Mouse (Mus musculus) liver, postnatal 0 days (tissue): Measurements from ENCODE around the gene Rnf34.

Experiments
- CTCF ChIP-seq: sonication (generic); IDR thresholded peaks from 2 replicates; pipeline ENCODE4 v1.5.1; 2016; ENCODE audit warnings: antibody characterized with exemption, low read depth
- EP300 ChIP-seq: IDR thresholded peaks from 2 replicates; pipeline ENCODE4 v1.6.1; 2016; ENCODE audit warnings: antibody characterized with exemption, low read depth, mild to moderate bottlenecking

DNA sequence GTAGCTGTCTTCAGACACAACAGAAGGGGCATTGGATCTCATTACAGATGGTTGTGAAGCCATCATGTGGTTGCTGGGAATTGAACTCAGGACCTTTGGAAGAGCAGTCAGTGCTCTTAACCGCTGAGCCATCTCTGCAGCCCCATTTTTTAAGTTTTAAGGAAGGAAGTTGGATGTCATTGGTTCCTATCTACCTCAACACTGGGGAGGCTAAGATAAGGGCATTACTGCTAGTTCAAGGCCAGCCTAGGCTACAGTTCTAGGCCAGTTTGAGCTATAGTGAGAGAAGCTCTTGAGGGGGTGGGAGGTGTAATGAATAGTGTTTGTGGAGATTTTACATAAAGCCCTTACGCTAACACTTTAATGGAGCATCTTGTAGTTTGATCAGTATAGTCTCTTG lies 13.2 kb downstream of the Rnf34 start:
- TF ChIP-seq CTCF (no peak), EP300 (no peak)
